Mouse (Mus musculus): ENCODE results near the gene Tlr2.

- no peak for TF ChIP-seq POLR2A (IDR thresholded peaks at IDR 0.05; ENCODE audit: borderline replicate concordance, extremely low read depth, low read depth, low read length)
- TF ChIP-seq CTCF (IDR thresholded peaks at IDR 0.05; ENCODE audit: insufficient read depth, low read length): no peak
These were observed 4.9 kb downstream of the Tlr2 start for GRCm38 (mm10) chr3:83836685-83837084.
